Mouse (Mus musculus): ENCODE results near the gene Gpatch2.

Gene Gpatch2

DNA sequence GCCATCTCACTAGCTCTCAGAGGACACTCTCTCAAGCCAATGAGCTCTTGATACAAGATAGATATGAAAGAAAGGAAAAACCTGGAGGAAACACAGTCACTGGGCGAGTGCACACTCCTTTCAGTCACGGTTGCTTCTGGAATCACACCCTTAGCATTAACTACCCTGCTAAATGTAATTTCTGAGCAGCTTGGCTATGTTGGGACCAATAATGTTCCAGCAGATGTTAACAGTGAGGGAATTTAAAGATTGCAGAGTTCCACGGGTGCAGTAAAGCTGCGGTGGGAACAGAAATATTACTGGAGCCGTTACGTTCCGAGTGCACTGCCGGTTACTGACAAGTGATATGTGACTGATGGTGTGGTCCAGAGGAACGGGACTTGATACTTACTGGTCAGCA lies 185.5 kb downstream of the Gpatch2 start:
- DNase-seq (ENCODE audit: low read depth, low spot score) = no peak
- no peaks in the 10 kb centered on the region for H3K36me3 ChIP-seq (ENCODE audit: control insufficient read depth, insufficient read depth, low read length, poor library complexity, severe bottlenecking)
- no peaks in the 10 kb centered on the region for H3K27me3 ChIP-seq (ENCODE audit: control insufficient read depth, insufficient read depth, low read length, poor library complexity, severe bottlenecking)

All from splenic B cell, adult 2 months (primary cell).